Mouse (Mus musculus) embryonic facial prominence, embryonic 14.5 days (tissue): ENCODE results near the gene Map2k4. TPM values are rescaled to one million over a fixed set of nuclear protein-coding genes. Genes with fewer than 3 reads are reported as not detected.

Experiments
- ATAC-seq: fragments of 200-750 bp; cut with Nextera tagmentation; 2 replicates; pipeline ENCODE4 v1.8.0; 2017; ENCODE audit warnings: low read depth, moderate number of reproducible peaks, moderate TSS enrichment
- DNase-seq: peaks from one replicate; pipeline ENCODE4 v3.0.0-alpha.2; 2015; ENCODE audit warnings: low spot score
- H3K27ac ChIP-seq: fragments of 300-500 bp; sonication (generic); replicated peaks from 2 replicates; pipeline ENCODE4 v1.5.1; 2014; ENCODE audit warnings: low read depth, mild to moderate bottlenecking, low read length, moderate library complexity
- H3K27me3 ChIP-seq: fragments of 300-500 bp; sonication (generic); replicated peaks from 2 replicates; pipeline ENCODE4 v1.6.1; 2014; ENCODE audit warnings: low read length; ENCODE audit not compliant: control insufficient read depth, insufficient read depth
- H3K36me3 ChIP-seq: fragments of 300-500 bp; sonication (generic); 2 replicates; pipeline ENCODE4 v1.6.1; 2014; ENCODE audit warnings: low read length, mixed read lengths; ENCODE audit not compliant: control insufficient read depth, insufficient read depth
- H3K4me1 ChIP-seq: fragments of 300-500 bp; sonication (generic); 2 replicates; pipeline ENCODE4 v1.6.1; 2014; ENCODE audit warnings: antibody characterized with exemption, low read length; ENCODE audit not compliant: control insufficient read depth, insufficient read depth
- H3K4me2 ChIP-seq: fragments of 300-500 bp; sonication (generic); 2 replicates; pipeline ENCODE4 v1.6.1; 2014; ENCODE audit warnings: low read depth, mild to moderate bottlenecking, low read length, moderate library complexity, mixed read lengths
- H3K4me3 ChIP-seq: fragments of 300-500 bp; sonication (generic); 2 replicates; pipeline ENCODE4 v1.5.1; 2014; ENCODE audit warnings: low read depth, mild to moderate bottlenecking, low read length
- H3K9ac ChIP-seq: fragments of 300-500 bp; sonication (generic); 2 replicates; pipeline ENCODE4 v1.6.1; 2014; ENCODE audit warnings: low read depth, mild to moderate bottlenecking, low read length, moderate library complexity, mixed read lengths
- H3K9me3 ChIP-seq: fragments of 300-500 bp; sonication (generic); 2 replicates; pipeline ENCODE4 v1.6.1; 2016; ENCODE audit warnings: low read length; ENCODE audit not compliant: control insufficient read depth
- whole genome bisulfite sequencing: fragments of 180-500 bp; shearing (Covaris S2); extraction: QIAGEN DNeasy Blood & Tissue Kit; methylation state at CpG from one replicate; pipeline ENCODE4 v1.1.7; 2014; 5-methylcytosine and 5-hydroxymethylcytosine counted together
- polyA plus RNA-seq: library from polyadenylated mRNA; unstranded; fragments of >200 nt; fragmentation: Nextera tagmentation; extraction: Ambion mirVana; gene quantifications from 2 replicates; pipeline ENCODE4 v1.2.1, GENCODE M21; 2014

Gene Map2k4
- polyA plus RNA-seq, 1 experiment from 2014 or later, result 70.9 TPM

DNA sequence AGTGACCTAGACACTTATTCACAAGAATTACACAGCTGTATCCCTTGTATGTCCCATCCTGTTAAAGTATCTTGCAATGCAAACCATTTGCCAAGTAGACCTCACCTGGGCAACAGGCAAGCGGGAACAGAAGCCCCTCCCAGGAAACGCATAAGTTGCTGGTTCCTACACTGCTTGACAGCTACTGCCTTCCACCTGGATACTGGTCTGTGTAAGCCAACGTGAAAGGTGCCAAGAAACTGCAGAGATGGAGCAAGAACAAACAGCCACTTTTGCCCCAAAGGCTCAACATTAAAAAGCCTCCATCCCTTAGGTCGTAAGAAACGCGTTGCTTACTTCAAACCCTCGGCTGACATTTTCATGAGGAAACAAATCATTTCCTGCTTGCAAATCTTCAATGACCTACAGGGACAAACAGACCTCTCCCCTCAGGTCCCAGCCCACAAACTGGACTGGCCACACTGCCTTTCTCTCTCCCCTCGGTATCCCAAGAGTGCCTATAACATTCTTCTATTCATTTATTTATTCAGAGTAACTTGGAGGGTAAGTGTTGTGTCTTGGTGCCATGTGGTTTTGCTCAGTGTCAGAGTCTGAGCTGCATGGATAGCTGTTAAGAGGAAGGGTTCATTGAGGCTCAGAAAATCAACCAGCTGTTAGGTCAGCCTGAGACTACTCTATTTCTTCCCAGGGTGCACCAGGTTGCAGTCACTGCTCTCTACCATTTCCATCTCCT, 126.1 kb downstream of the Map2k4 start:
- Histone ChIP-seq H3K27me3 (no peaks in the 10 kb centered on the region), H3K9me3 (peaks cover 6% of the 10 kb centered on the region; the same call in 1 of the 2 replicates), H3K4me1 (no peaks in the 10 kb centered on the region), H3K36me3 (no peaks in the 10 kb centered on the region), H3K4me2 (no peak overlapping the region), H3K4me3 (no peak overlapping the region), H3K27ac (no peak overlapping the region), H3K9ac (no peak overlapping the region)
- ATAC-seq (no peak), DNase-seq (no peak)
- 56% methylated on average over 8 of the region's 8 CpGs for WGBS

DNA sequence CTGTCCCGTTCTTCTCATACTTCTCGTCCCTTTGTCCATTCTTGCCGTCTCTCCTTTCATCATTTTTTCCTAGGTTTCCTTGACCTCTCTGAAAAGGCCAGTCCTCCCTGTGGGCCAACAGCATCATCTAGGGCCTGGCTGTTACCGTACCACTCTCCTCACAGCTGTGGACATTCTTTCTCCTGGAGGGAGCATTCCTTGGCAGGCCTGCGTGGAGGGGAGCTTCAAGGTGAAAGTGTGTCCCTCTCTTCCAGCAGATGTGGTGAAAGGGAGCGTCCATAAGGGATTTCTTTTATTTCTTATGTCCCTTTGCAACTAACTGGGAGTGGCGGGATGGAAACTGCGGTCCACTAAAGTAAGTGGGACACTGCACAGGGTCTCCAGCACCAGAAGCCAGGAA, 134.2 kb downstream of the Map2k4 start:
- Histone ChIP-seq H3K27ac (no peak overlapping the region), H3K9me3 (no peaks in the 10 kb centered on the region), H3K27me3 (no peaks in the 10 kb centered on the region), H3K4me1 (no peaks in the 10 kb centered on the region), H3K4me3 (no peak overlapping the region), H3K9ac (no peak overlapping the region), H3K36me3 (no peaks in the 10 kb centered on the region), H3K4me2 (no peak overlapping the region)
- ATAC-seq (no peak), DNase-seq (no peak)
- WGBS, result 77% methylated on average over 8 of the region's 8 CpGs

DNA sequence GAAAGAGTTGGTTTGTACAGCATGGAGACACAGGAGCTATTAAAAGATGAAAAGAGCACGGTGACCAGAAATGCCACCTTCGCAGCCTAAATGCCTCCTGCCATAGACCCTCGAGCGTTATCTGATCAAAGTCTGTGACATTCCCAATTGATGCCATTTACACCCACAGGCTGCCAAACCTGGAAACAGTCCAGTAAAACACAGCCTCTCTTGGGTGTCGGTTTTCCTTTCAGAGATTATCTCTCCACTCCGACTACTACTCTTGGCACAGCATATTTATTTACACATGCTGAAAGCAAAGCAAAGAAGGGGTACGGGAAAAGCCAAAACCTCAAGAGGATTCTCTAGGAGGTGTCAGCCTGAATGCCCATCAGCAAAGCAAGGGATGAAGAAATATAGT, 136.7 kb downstream of the Map2k4 start:
- WGBS, result 56% methylated on average over 7 of the region's 7 CpGs
- Histone ChIP-seq H3K9ac (no peak overlapping the region), H3K27ac (no peak overlapping the region), H3K27me3 (no peaks in the 10 kb centered on the region), H3K4me3 (no peak overlapping the region), H3K36me3 (no peaks in the 10 kb centered on the region), H3K4me2 (no peak overlapping the region), H3K4me1 (no peaks in the 10 kb centered on the region), H3K9me3 (no peaks in the 10 kb centered on the region)
- no peak for ATAC-seq
- no peak for DNase-seq

DNA sequence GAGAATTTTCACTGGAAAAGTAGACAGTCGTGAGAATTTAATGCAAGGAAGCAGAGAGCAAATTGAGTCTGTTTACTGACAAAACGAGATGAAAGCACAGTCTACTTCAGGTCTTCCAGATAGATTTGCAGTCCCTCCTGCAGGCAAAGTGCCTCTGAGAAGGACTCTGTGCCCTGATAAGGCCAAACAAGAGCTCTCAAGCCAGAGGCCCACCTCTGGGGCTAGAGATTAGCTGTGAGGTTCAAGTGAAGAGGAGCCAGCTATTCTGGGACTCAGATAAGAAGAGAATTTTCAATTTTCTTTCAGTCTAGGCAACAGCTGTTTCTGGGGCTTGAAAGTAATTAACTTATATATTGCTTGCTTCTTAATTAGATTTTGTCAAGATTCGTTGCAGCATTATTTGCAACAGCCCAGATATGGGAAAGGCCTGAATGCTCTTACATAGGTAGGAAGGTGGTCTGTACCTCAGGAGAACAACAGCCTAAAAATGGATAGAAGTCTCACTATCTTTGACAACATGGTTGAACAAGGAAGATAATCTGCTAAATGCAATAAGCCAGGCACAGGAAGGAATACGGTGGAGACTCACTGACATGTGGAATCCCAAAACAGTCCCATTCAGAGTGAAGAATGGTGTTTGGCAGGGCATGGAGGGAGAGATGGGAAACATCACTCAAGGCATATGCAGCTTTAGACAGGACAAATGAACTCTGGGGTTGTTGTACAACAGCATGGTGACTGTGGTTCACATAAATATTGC, 138.0 kb downstream of the Map2k4 start:
- ATAC-seq, result no peak
- Histone ChIP-seq H3K27ac (no peak overlapping the region), H3K4me2 (no peak overlapping the region), H3K9me3 (no peaks in the 10 kb centered on the region), H3K4me3 (no peak overlapping the region), H3K27me3 (no peaks in the 10 kb centered on the region), H3K4me1 (no peaks in the 10 kb centered on the region), H3K9ac (no peak overlapping the region), H3K36me3 (no peaks in the 10 kb centered on the region)
- WGBS, result 54% methylated on average over 4 of the region's 4 CpGs
- DNase-seq, result no peak

DNA sequence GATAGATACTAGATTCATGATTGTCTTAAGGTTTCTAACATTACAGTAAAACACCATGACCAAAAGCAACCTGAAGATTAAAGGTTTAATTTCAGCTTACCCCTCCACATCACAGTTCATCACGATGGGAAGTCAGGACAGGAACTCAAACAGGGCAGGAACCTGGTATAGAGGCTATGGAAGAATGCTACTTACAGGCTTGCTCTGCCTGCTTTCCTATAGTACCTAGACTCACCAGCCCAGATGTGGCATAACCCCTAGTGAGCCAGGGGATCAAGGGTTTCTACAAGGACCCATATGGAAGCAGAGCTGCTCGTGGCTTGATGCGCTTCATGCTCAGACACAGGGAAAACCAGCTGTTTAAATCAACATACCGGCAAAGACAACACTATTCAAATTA, 138.6 kb downstream of the Map2k4 start:
- no peak for ATAC-seq
- H3K27me3 ChIP-seq, result no peaks in the 10 kb centered on the region
- 63% methylated on average over 4 of the region's 4 CpGs for WGBS

DNA sequence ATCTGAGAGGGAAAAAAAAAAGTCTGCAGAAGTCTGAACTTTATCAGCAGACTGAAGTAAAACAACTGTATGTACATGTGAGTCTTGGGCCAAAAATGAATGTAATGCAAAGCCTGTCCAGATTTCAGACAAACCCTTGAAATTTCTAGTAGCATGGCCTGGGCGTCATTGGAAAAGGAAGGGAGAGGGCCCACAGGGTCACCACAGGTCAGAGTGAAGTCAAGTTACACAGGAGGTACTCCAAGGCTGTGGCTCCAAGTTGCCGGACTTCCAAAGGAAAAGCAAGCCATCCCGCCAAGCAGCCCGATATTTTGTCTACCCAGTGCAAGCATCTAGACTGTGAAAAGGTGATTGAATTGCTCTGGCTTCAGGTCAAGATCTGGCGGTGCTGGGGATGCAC, 141.8 kb downstream of the Map2k4 start:
- DNase-seq, result no peak
- H3K27ac ChIP-seq, result no peak overlapping the region
- ATAC-seq, result no peak
- no peak overlapping the region for H3K4me2 ChIP-seq
- WGBS, result 78% methylated on average over 5 of the region's 5 CpGs
- no peak overlapping the region for H3K9ac ChIP-seq
- H3K27me3 ChIP-seq, result no peaks in the 10 kb centered on the region
- H3K36me3 ChIP-seq, result no peaks in the 10 kb centered on the region
- no peak overlapping the region for H3K4me3 ChIP-seq
- H3K9me3 ChIP-seq, result no peaks in the 10 kb centered on the region
- no peaks in the 10 kb centered on the region for H3K4me1 ChIP-seq

More for the DNA sequence above, 138.6 kb downstream of the Map2k4 start:
- no peak overlapping the region for H3K9ac ChIP-seq
- no peak overlapping the region for H3K4me3 ChIP-seq
- H3K36me3 ChIP-seq, result no peaks in the 10 kb centered on the region
- DNase-seq, result no peak
- no peak overlapping the region for H3K27ac ChIP-seq
- no peaks in the 10 kb centered on the region for H3K9me3 ChIP-seq
- no peaks in the 10 kb centered on the region for H3K4me1 ChIP-seq
- no peak overlapping the region for H3K4me2 ChIP-seq

DNA sequence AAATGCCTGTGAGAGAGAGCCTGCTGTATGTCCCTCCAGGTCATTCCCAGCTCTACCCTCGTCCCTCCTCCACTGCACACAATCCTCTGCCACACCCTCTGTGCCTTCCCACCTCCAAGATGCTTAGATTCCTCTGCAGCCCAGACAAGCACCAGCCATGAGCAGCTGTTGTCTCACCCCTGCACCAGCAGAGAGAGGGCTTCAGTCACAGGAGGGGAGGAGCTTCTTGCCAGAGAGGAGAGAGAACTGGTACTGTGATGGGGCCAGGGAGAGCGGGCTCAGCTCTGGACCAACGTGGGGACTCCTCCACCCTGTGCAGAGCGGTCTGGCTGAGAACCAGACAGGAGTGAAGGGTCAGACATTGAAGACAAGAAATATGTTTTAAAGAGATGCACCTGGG, 143.6 kb downstream of the Map2k4 start:
- Histone ChIP-seq H3K9me3 (no peaks in the 10 kb centered on the region), H3K27me3 (no peaks in the 10 kb centered on the region), H3K4me2 (no peak overlapping the region), H3K4me1 (no peaks in the 10 kb centered on the region), H3K4me3 (no peak overlapping the region), H3K27ac (no peak overlapping the region), H3K9ac (no peak overlapping the region), H3K36me3 (no peaks in the 10 kb centered on the region)
- 60% methylated on average over 4 of the region's 4 CpGs for WGBS
- ATAC-seq (no peak), DNase-seq (no peak)

DNA sequence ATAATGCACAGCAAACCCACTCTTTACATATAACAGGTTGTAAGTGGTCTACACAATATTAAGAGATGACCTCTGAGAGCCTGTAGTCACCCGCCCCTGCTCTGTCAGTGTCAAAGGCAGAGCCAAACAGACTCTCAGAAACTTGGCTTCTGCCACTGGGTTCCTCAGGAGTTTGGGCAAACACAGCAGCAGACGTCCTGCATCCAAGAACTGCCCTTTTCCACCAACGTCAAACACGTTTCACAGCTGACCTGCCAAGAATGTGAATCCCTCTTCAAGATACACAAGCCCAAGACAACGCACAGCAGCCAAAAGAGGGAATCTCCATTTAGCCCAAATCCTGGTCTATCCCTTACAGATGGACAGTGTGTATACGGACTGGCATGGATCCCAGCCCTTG, 147.8 kb downstream of the Map2k4 start:
- 78% methylated on average over 6 of the region's 6 CpGs for WGBS

More for the DNA sequence above, 147.8 kb downstream of the Map2k4 start:
- no peak overlapping the region for H3K4me3 ChIP-seq
- H3K9me3 ChIP-seq, result no peaks in the 10 kb centered on the region
- DNase-seq (no peak), ATAC-seq (no peak)
- H3K36me3 ChIP-seq, result no peaks in the 10 kb centered on the region
- H3K4me2 ChIP-seq, result no peak overlapping the region
- H3K27ac ChIP-seq, result no peak overlapping the region
- H3K27me3 ChIP-seq, result no peaks in the 10 kb centered on the region
- no peak overlapping the region for H3K9ac ChIP-seq
- no peaks in the 10 kb centered on the region for H3K4me1 ChIP-seq
